Mouse (Mus musculus): ENCODE results near the gene Ubr4.

GRCm38 (mm10) chr4:139430176-139430575, 77.8 kb downstream of the Ubr4 start:
- TF ChIP-seq CTCF (IDR thresholded peaks at IDR 0.05; ENCODE audit: extremely low read depth, insufficient read depth, low read length): peak; percentile 62
- TF ChIP-seq POLR2A (IDR thresholded peaks at IDR 0.05; ENCODE audit: extremely low read depth, insufficient read depth, low read length): no peak

Measured in cortical plate, adult 2 months (tissue).